17 mouse cellular contexts compared by ENCODE assay signal in genomic region chr4:75589901-75590300, GRCm38 (mm10).
DNase-seq lines count a peak whose midpoint lies in the region.
"Had no signal": no experiment of that assay in that cellular context is flagged by ENCODE, and none has a peak within 500 bp of the region (broad histone marks: within the 10 kb centered on the region; RNA-seq: fewer than 3 reads in every experiment).

No protein-coding gene starts in this region.

- intact Hi-C loops in left cerebral cortex, postnatal 14 days (cut with DNase I): no loop called here

- DNase-seq in frontal cortex, adult 2 months (ENCODE audit: extremely low spot score in 1 of 2, low spot score in 1 of 2): peak; percentile 36 to 66
- DNase-seq in frontal cortex, postnatal 14 days (ENCODE audit: low spot score in 2 of 2): no peak
- DNase-seq in right cerebral cortex, adult 2 months (ENCODE audit: low spot score in 2 of 2): peak; percentile 6 to 14
- DNase-seq in right cerebral cortex, postnatal 14 days: no peak
- DNase-seq in left cerebral cortex, postnatal 14 days (ENCODE audit: low spot score in 2 of 2): peak; percentile 30 to 72
- DNase-seq in kidney, postnatal 25 days: no peak
- DNase-seq in thymus, postnatal 25 days: no peak
- DNase-seq: adrenal gland, postnatal 25 days; B cell, adult 2 months; cerebellum, adult 8-10 months; cerebellum, postnatal 25 days; heart, postnatal 14 days; kidney, adult 11 months; kidney, postnatal 14 days; liver, embryonic 13.5 days; lung, adult 18-20 months; lung, postnatal 4 days had no signal

Comparison
In these comparisons a context has a peak if more than half of its experiments do, and no peak if none do; other contexts are left out.
1. DNase-seq: peak in frontal cortex, adult 2 months (2 of 2), right cerebral cortex, adult 2 months (2 of 2) and left cerebral cortex, postnatal 14 days (2 of 2); none in frontal cortex, postnatal 14 days (0 of 2), right cerebral cortex, postnatal 14 days (single experiment), kidney, postnatal 25 days (0 of 2) and thymus, postnatal 25 days (single experiment).